Mouse (Mus musculus) spleen, adult 2 months (tissue): ENCODE measurements around the gene Tmco1.

Experiments used
- CTCF ChIP-seq: fragments of 200-500 bp; IDR thresholded peaks from 2 replicates; pipeline ENCODE4 v1.5.1; 2011; ENCODE audit warnings: mild to moderate bottlenecking, inconsistent platforms; ENCODE audit not compliant: insufficient read depth, insufficient read length, insufficient replicate concordance; ENCODE audit errors: extremely low read depth
- POLR2A ChIP-seq: fragments of 200-500 bp; IDR thresholded peaks from 2 replicates; pipeline ENCODE4 v1.6.1; 2011; ENCODE audit warnings: low read depth, low read length, inconsistent platforms

GRCm38 (mm10) chr1:167307674-167308073 is 504 bp upstream of the Tmco1 start:
- TF ChIP-seq POLR2A = no peak
- TF ChIP-seq CTCF = no peak
